Mouse (Mus musculus): ENCODE results near the gene Gm21887. TPM values are rescaled to one million over a fixed set of nuclear protein-coding genes. Genes with fewer than 3 reads are reported as not detected.
"Not testable (repeated sequence)": the region's sequence is repeated elsewhere in the genome, so short reads cannot be mapped to it uniquely, and the experiment has no call there.

Gene Gm21887
- polyA plus RNA-seq, 1 experiment from 2014 or later: 101 TPM

- no CpG with 5 or more reads among the region's 3 CpGs for WGBS
- not testable (repeated sequence) for H3K4me1 ChIP-seq; H3K4me2 ChIP-seq; H3K27ac ChIP-seq (replicated peaks); H3K27me3 ChIP-seq (replicated peaks); H3K36me3 ChIP-seq; H3K9ac ChIP-seq; H3K4me3 ChIP-seq; ATAC-seq (ENCODE audit: extremely low read depth, insufficient number of reproducible peaks, low FRiP score, low TSS enrichment)
- peaks cover 17% of the 10 kb centered on the region for H3K9me3 ChIP-seq
Measured at GRCm38 (mm10) chrX:169999912-170000641, 9.4 kb upstream of the Gm21887 start.

GRCm38 (mm10) chrX:170000642-170001387 is 8.6 kb upstream of the Gm21887 start:
- not testable (repeated sequence) for ATAC-seq (ENCODE audit: extremely low read depth, insufficient number of reproducible peaks, low FRiP score, low TSS enrichment); H3K4me2 ChIP-seq; H3K27me3 ChIP-seq (replicated peaks); H3K9ac ChIP-seq; H3K4me3 ChIP-seq; H3K36me3 ChIP-seq; H3K27ac ChIP-seq (replicated peaks); H3K4me1 ChIP-seq
- 50% methylated on average over 6 of the region's 6 CpGs for WGBS
- H3K9me3 ChIP-seq: peaks cover 18% of the 10 kb centered on the region

GRCm38 (mm10) chrX:170001388-170001695 is 8.1 kb upstream of the Gm21887 start:
- H3K4me1 ChIP-seq; H3K36me3 ChIP-seq; H3K4me3 ChIP-seq; ATAC-seq (ENCODE audit: extremely low read depth, insufficient number of reproducible peaks, low FRiP score, low TSS enrichment); H3K9ac ChIP-seq; H3K27ac ChIP-seq (replicated peaks); H3K4me2 ChIP-seq; H3K27me3 ChIP-seq (replicated peaks): not testable (repeated sequence)
- 51% methylated on average over 5 of the region's 12 CpGs for WGBS
- H3K9me3 ChIP-seq: peaks cover 19% of the 10 kb centered on the region

DNA sequence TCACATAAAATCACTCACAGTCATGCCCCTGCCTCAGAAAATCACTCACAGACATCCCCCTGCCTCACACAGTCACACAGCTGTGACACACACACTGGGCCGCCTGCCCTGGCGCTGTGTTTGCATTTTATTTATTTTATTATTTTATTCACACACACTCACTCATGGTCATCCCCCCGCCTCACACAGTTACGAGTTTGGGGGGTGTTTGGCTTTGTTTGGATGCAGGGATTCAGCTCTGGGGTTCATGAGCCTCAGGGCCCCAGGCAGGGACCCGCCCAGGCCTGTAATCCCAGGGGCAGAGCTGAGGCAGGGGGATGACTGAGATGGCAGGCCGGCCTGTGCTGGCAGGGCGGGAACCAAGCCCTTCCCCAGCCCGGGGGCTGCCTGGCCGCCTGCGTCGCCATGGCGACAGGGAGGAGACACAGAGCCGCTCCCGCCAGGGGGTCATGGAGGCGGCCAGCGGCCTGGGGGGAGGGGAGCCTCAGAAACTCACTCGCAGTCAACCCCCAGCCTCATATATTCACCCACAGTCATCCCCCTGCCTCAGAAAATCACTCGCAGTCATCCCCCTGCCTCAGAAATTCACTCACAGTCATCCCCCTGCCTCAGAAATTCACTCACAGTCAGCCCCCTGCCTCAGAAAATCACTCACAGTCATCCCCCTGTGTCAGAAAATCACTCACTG is 6.8 kb upstream of the Gm21887 start:
- not testable (repeated sequence) for ATAC-seq (ENCODE audit: extremely low read depth, insufficient number of reproducible peaks, low FRiP score, low TSS enrichment); H3K36me3 ChIP-seq; H3K27me3 ChIP-seq (replicated peaks); H3K9ac ChIP-seq; H3K4me2 ChIP-seq; H3K4me3 ChIP-seq; H3K4me1 ChIP-seq; H3K27ac ChIP-seq (replicated peaks)
- WGBS: 53% methylated on average over 18 of the region's 18 CpGs
- peaks cover 29% of the 10 kb centered on the region for H3K9me3 ChIP-seq

DNA sequence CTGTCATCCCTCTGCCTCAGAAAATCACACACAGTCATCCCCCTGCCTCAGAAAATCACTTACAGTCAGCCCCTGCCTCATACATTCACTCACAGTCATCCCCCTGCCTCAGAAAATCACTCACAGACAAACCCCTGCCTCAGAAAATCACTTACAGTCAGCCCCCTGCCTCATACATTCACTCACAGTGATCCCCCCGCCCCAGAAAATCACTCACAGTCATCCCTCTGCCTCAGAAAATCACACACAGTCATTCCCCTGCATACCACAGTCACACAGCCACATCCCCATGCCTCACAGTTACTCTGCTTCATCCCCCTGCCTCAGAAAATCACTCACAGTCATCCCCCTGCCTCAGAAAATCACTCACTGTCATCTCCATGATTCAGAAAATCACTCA is 5.9 kb upstream of the Gm21887 start:
- not testable (repeated sequence) for H3K27ac ChIP-seq (replicated peaks); H3K9ac ChIP-seq; H3K36me3 ChIP-seq; H3K4me2 ChIP-seq; ATAC-seq (ENCODE audit: extremely low read depth, insufficient number of reproducible peaks, low FRiP score, low TSS enrichment); H3K27me3 ChIP-seq (replicated peaks); H3K4me3 ChIP-seq; H3K4me1 ChIP-seq
- 30% methylated on average over 1 of the region's 1 CpGs for WGBS
- H3K9me3 ChIP-seq: peaks cover 38% of the 10 kb centered on the region

DNA sequence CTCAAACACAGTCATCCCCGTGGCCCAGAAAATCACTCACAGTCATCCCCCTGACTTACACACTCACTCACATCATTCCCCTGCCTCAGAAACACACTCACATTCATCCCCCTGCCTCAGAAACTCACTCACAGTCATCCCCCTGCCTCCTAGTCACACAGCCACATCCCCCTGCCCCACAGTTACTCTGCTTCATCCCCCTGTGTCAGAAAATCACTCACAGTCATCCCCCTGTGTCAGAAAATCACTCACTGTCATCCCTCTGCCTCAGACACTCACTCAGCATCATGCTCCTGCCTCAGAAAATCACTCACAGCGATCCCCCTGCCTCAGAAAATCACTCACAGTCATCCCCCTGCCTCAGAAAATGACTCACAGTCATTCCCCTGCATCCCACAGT is 5.2 kb upstream of the Gm21887 start:
- H3K9ac ChIP-seq; H3K4me2 ChIP-seq; H3K36me3 ChIP-seq; H3K27me3 ChIP-seq (replicated peaks); H3K27ac ChIP-seq (replicated peaks); ATAC-seq (ENCODE audit: extremely low read depth, insufficient number of reproducible peaks, low FRiP score, low TSS enrichment); H3K4me1 ChIP-seq; H3K4me3 ChIP-seq: not testable (repeated sequence)
- peaks cover 42% of the 10 kb centered on the region for H3K9me3 ChIP-seq
- 58% methylated on average over 2 of the region's 2 CpGs for WGBS

GRCm38 (mm10) chrX:170004793-170005192 is 4.7 kb upstream of the Gm21887 start:
- H3K4me1 ChIP-seq; H3K27me3 ChIP-seq (replicated peaks); H3K36me3 ChIP-seq; H3K4me3 ChIP-seq; H3K9ac ChIP-seq; ATAC-seq (ENCODE audit: extremely low read depth, insufficient number of reproducible peaks, low FRiP score, low TSS enrichment); H3K4me2 ChIP-seq; H3K27ac ChIP-seq (replicated peaks): not testable (repeated sequence)
- whole genome bisulfite sequencing: 45% methylated on average over 5 of the region's 5 CpGs
- peaks cover 47% of the 10 kb centered on the region for H3K9me3 ChIP-seq

DNA sequence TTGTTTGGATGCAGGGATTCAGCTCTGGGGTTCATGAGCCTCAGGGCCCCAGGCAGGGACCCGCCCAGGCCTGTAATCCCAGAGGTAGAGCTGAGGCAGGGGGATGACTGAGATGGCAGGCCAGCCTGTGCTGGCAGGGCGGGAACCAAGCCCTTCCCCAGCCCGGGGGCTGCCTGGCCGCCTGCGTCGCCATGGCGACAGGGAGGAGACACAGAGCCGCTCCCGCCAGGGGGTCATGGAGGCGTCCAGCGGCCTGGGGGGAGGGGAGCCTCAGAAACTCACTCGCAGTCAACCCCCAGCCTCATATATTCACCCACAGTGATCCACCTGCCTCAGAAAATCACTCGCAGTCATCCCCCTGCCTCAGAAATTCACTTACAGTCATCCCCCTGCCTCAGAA is 4.3 kb upstream of the Gm21887 start:
- H3K4me2 ChIP-seq; H3K9ac ChIP-seq; H3K4me3 ChIP-seq; H3K27me3 ChIP-seq (replicated peaks); H3K27ac ChIP-seq (replicated peaks); ATAC-seq (ENCODE audit: extremely low read depth, insufficient number of reproducible peaks, low FRiP score, low TSS enrichment); H3K4me1 ChIP-seq; H3K36me3 ChIP-seq: not testable (repeated sequence)
- WGBS: 37% methylated on average over 13 of the region's 13 CpGs
- peaks cover 49% of the 10 kb centered on the region for H3K9me3 ChIP-seq

DNA sequence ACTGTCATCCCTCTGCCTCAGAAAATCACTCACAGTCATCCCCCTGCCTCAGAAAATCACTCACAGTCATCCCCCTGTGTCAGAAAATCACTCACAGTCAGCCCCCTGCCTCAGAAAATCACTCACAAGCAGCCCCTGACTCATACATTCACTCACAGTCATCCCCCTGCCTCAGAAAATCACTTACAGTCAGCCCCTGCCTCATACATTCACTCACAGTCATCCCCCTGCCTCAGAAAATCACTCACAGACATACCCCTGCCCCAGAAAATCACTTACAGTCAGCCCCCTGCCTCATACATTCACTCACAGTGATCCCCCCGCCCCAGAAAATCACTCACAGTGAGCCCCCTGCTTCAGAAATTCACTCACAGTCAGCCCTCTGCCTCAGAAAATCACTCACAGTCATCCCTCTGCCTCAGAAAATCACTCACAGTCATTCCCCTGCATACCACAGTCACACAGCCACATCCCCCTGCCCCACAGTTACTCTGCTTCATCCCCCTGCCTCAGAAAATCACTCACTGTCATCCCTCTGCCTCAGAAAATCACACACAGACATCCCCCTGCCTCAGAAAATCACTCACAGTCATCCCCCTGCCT is 3.7 kb upstream of the Gm21887 start:
- H3K4me3 ChIP-seq; H3K4me2 ChIP-seq; H3K27me3 ChIP-seq (replicated peaks); H3K4me1 ChIP-seq; H3K36me3 ChIP-seq; H3K9ac ChIP-seq; ATAC-seq (ENCODE audit: extremely low read depth, insufficient number of reproducible peaks, low FRiP score, low TSS enrichment); H3K27ac ChIP-seq (replicated peaks): not testable (repeated sequence)
- H3K9me3 ChIP-seq: peaks cover 51% of the 10 kb centered on the region
- 41% methylated on average over 1 of the region's 1 CpGs for WGBS

- not testable (repeated sequence) for H3K4me3 ChIP-seq; H3K9ac ChIP-seq; H3K27ac ChIP-seq (replicated peaks); H3K27me3 ChIP-seq (replicated peaks); H3K4me1 ChIP-seq; H3K4me2 ChIP-seq; ATAC-seq (ENCODE audit: extremely low read depth, insufficient number of reproducible peaks, low FRiP score, low TSS enrichment)
- H3K9me3 ChIP-seq: peaks cover 54% of the 10 kb centered on the region
- 58% methylated on average over 3 of the region's 3 CpGs for WGBS
- H3K36me3 ChIP-seq: peaks cover 14% of the 10 kb centered on the region
Measured at GRCm38 (mm10) chrX:170006694-170007247, 2.7 kb upstream of the Gm21887 start.
